Mouse (Mus musculus) liver, postnatal 0 days (tissue): ENCODE measurements at regions not wholly inside any gene's neighbourhood (a gene's known extent, or its start where the extent isn't known, plus 50 kb on each side); places are given as distances from the start of the nearest gene placed in this dataset.

Experiments
- CTCF ChIP-seq: sonication (generic); IDR thresholded peaks from 2 replicates; pipeline ENCODE4 v1.5.1; 2016; ENCODE audit warnings: antibody characterized with exemption, low read depth
- EP300 ChIP-seq: IDR thresholded peaks from 2 replicates; pipeline ENCODE4 v1.6.1; 2016; ENCODE audit warnings: antibody characterized with exemption, low read depth, mild to moderate bottlenecking

- TF ChIP-seq CTCF (no peak), EP300 (no peak)
Observed at GRCm38 (mm10) chr9:115658477-115658876, 250.8 kb upstream of the Gadl1 start.
